Mouse (Mus musculus): Measurements from ENCODE around the gene 9530003J23Rik. TPM values are rescaled to one million over a fixed set of nuclear protein-coding genes. Genes with fewer than 3 reads are reported as not detected.

The 9530003J23Rik gene
- polyA plus RNA-seq, 1 experiment from 2014 or later = not detected

- Histone ChIP-seq H3K36me3 (ENCODE audit: insufficient read depth, low read length) (0 out of 2 replicates have a peak, but pooled peaks cover 7% of the 10 kb centered on the region), H3K4me2 (ENCODE audit: low read length) (no peak overlapping the region), H3K4me3 (replicated peaks; ENCODE audit: low read depth, low read length) (no peak overlapping the region), H3K9ac (ENCODE audit: low read depth, low read length) (no peak overlapping the region), H3K27me3 (ENCODE audit: insufficient read depth, low read length) (no peaks in the 10 kb centered on the region), H3K9me3 (replicated peaks; ENCODE audit: low read length) (no peaks in the 10 kb centered on the region), H3K27ac (no peak overlapping the region), H3K4me1 (replicated peaks; ENCODE audit: insufficient read depth, low read length) (no peaks in the 10 kb centered on the region; the same call in 1 of the 2 replicates)
- DNase-seq (ENCODE audit: low spot score) (no peak), ATAC-seq (replicated peaks; ENCODE audit: low FRiP score, low read depth) (no peak)
- WGBS = 84% methylated on average over 3 of the region's 3 CpGs
- no peak for TF ChIP-seq CTCF (IDR thresholded peaks at IDR 0.05; ENCODE audit: low read depth)
Measured at GRCm38 (mm10) chr10:117226002-117226401, 12.5 kb downstream of the 9530003J23Rik start.

GRCm38 (mm10) chr10:117225094-117225493, 13.4 kb downstream of the 9530003J23Rik start:
- DNase-seq (ENCODE audit: low spot score) (no peak), ATAC-seq (replicated peaks; ENCODE audit: low FRiP score, low read depth) (no peak)
- Histone ChIP-seq H3K9ac (ENCODE audit: low read depth, low read length) (no peak overlapping the region), H3K27ac (no peak overlapping the region), H3K9me3 (replicated peaks; ENCODE audit: low read length) (no peaks in the 10 kb centered on the region), H3K36me3 (ENCODE audit: insufficient read depth, low read length) (0 out of 2 replicates have a peak, but pooled peaks cover 12% of the 10 kb centered on the region), H3K4me3 (replicated peaks; ENCODE audit: low read depth, low read length) (no peak overlapping the region), H3K27me3 (ENCODE audit: insufficient read depth, low read length) (no peaks in the 10 kb centered on the region), H3K4me1 (replicated peaks; ENCODE audit: insufficient read depth, low read length) (no peaks in the 10 kb centered on the region; the same call in 1 of the 2 replicates), H3K4me2 (ENCODE audit: low read length) (peak overlapping the region; percentile 88; the same call in 1 of the 2 replicates)
- 64% methylated on average over 8 of the region's 8 CpGs for WGBS
- TF ChIP-seq CTCF (IDR thresholded peaks at IDR 0.05; ENCODE audit: low read depth) = peak; percentile 48

- Histone ChIP-seq H3K4me3 (replicated peaks; ENCODE audit: low read depth, low read length) (peak within 1 kb of the TSS; percentile 51), H3K4me2 (ENCODE audit: low read length) (peak within 1 kb of the TSS; percentile 88), H3K9ac (ENCODE audit: low read depth, low read length) (peak within 1 kb of the TSS; percentile 73), H3K4me1 (replicated peaks; ENCODE audit: insufficient read depth, low read length) (no peaks in the 10 kb centered on the region; the same call in 1 of the 2 replicates), H3K36me3 (ENCODE audit: insufficient read depth, low read length) (0 out of 2 replicates have a peak, but pooled peaks cover 19% of the 10 kb centered on the region), H3K27ac (peak within 1 kb of the TSS; percentile 95), H3K9me3 (replicated peaks; ENCODE audit: low read length) (no peaks in the 10 kb centered on the region), H3K27me3 (ENCODE audit: insufficient read depth, low read length) (no peaks in the 10 kb centered on the region)
- 2% methylated on average over 63 of the region's 63 CpGs for WGBS
- DNase-seq (ENCODE audit: low spot score) (peak; percentile 96), ATAC-seq (replicated peaks; ENCODE audit: low FRiP score, low read depth) (peak; percentile 93)
- TF ChIP-seq CTCF (IDR thresholded peaks at IDR 0.05; ENCODE audit: low read depth) = 0 out of 2 replicates have a peak, but pooled peaks have one; percentile 5
Measured at GRCm38 (mm10) chr10:117224102-117224990, 14.2 kb downstream of the 9530003J23Rik start, which contains the start of gene Yeats4. Gene Yeats4 (minus strand): TSS chr10:117224507.

DNA sequence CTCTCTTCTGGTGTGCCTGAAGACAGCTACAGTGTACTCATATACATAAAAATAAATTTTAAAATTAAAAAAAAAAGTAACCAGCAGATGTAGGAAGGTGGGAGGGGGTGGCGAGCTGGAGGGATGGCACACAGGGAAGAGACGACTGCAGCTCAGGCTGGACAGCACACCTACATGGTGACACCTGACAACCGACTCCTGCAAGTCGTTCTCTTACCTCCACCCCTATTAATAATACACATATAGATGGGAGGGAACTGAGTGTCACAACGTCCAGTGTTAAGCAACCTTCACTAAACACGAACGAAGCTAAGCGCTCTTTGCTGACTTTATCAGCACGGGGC, 14.8 kb downstream of the 9530003J23Rik start:
- no peaks in the 10 kb centered on the region; the same call in 1 of the 2 replicates for H3K4me1 ChIP-seq (replicated peaks; ENCODE audit: insufficient read depth, low read length)
- H3K4me3 ChIP-seq (replicated peaks; ENCODE audit: low read depth, low read length) = peak overlapping the region; percentile 51
- H3K4me2 ChIP-seq (ENCODE audit: low read length) = peak overlapping the region; percentile 88
- DNase-seq (ENCODE audit: low spot score) (no peak), ATAC-seq (replicated peaks; ENCODE audit: low FRiP score, low read depth) (0 out of 2 replicates have a peak, but pooled peaks have one; percentile 9)
- H3K27me3 ChIP-seq (ENCODE audit: insufficient read depth, low read length) = no peaks in the 10 kb centered on the region
- H3K9ac ChIP-seq (ENCODE audit: low read depth, low read length) = peak overlapping the region; percentile 73
- peaks cover 20% of the 10 kb centered on the region; the same call in 1 of the 2 replicates for H3K36me3 ChIP-seq (ENCODE audit: insufficient read depth, low read length)
- no peaks in the 10 kb centered on the region for H3K9me3 ChIP-seq (replicated peaks; ENCODE audit: low read length)
- under 1% methylated on average over 9 of the region's 9 CpGs for WGBS
- TF ChIP-seq CTCF (IDR thresholded peaks at IDR 0.05; ENCODE audit: low read depth) = no peak
- peak overlapping the region; percentile 95; the same call in 1 of the 2 replicates for H3K27ac ChIP-seq

DNA sequence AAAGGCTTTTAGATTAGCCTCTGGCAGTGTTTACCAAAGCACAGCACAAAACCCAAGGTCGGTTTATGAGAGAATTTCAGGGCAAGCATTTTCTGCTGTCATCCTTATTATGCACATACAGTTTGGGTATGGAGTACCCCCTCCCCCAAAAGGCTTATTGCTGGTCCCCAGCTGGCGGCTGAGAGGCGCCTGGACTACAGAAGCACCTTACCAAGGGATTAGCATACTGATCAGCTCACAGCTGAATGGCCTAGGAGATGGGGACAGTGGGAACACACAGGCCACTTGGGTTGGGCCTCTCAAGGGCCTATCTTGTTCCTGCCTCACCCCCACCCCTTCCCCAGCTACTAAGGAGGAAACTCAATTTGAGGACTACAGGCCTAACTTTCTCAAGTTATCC, 15.7 kb downstream of the 9530003J23Rik start:
- 0 out of 2 replicates have a peak overlapping the region, but pooled peaks have one; percentile 88 for H3K4me2 ChIP-seq (ENCODE audit: low read length)
- no peaks in the 10 kb centered on the region; the same call in 1 of the 2 replicates for H3K4me1 ChIP-seq (replicated peaks; ENCODE audit: insufficient read depth, low read length)
- WGBS = 81% methylated on average over 3 of the region's 3 CpGs
- H3K27ac ChIP-seq = no peak overlapping the region
- TF ChIP-seq CTCF (IDR thresholded peaks at IDR 0.05; ENCODE audit: low read depth) = no peak
- H3K9ac ChIP-seq (ENCODE audit: low read depth, low read length) = no peak overlapping the region
- no peak overlapping the region for H3K4me3 ChIP-seq (replicated peaks; ENCODE audit: low read depth, low read length)
- ATAC-seq (replicated peaks; ENCODE audit: low FRiP score, low read depth) (no peak), DNase-seq (ENCODE audit: low spot score) (no peak)
- no peaks in the 10 kb centered on the region for H3K27me3 ChIP-seq (ENCODE audit: insufficient read depth, low read length)
- peaks cover 26% of the 10 kb centered on the region; the same call in 1 of the 2 replicates for H3K36me3 ChIP-seq (ENCODE audit: insufficient read depth, low read length)
- no peaks in the 10 kb centered on the region for H3K9me3 ChIP-seq (replicated peaks; ENCODE audit: low read length)

GRCm38 (mm10) chr10:117218351-117218750, 20.2 kb downstream of the 9530003J23Rik start:
- H3K36me3 ChIP-seq (ENCODE audit: insufficient read depth, low read length) = peaks cover 50% of the 10 kb centered on the region
- no peak overlapping the region for H3K9ac ChIP-seq (ENCODE audit: low read depth, low read length)
- no peak for DNase-seq (ENCODE audit: low spot score)
- H3K27ac ChIP-seq = no peak overlapping the region
- no peaks in the 10 kb centered on the region for H3K9me3 ChIP-seq (replicated peaks; ENCODE audit: low read length)
- H3K4me2 ChIP-seq (ENCODE audit: low read length) = no peak overlapping the region
- no peaks in the 10 kb centered on the region for H3K27me3 ChIP-seq (ENCODE audit: insufficient read depth, low read length)
- no peaks in the 10 kb centered on the region for H3K4me1 ChIP-seq (replicated peaks; ENCODE audit: insufficient read depth, low read length)
- H3K4me3 ChIP-seq (replicated peaks; ENCODE audit: low read depth, low read length) = no peak overlapping the region
- ATAC-seq (replicated peaks; ENCODE audit: low FRiP score, low read depth) = no peak
- TF ChIP-seq CTCF (IDR thresholded peaks at IDR 0.05; ENCODE audit: low read depth) = no peak
- 96% methylated on average over 8 of the region's 8 CpGs for WGBS

Measured in kidney, postnatal 0 days (tissue).